Mouse (Mus musculus): ENCODE measurements at regions not wholly inside any gene's neighbourhood (a gene's known extent, or its start where the extent isn't known, plus 50 kb on each side); places are given as distances from the start of the nearest gene placed in this dataset.

DNA sequence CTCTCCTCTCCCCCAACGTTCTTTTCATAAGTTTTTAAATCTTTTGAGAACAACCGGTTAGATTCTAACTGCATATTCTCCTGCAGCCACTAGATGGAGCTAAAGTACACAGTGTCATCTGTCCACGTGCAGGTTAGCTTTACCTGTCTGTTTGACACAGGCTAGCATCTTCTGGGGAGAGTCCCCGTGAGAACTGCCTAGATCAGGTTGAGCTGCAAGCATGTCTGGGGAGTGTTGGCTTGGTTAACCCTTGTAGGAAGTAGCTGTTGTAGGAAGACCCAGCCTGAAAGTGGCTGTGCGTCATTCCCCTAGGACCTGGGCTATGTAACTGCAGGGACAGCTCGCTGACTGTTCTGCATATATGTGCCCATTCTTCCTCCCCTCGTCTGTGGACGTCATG, 277.9 kb downstream of the Diras2 start:
- DNase-seq (ENCODE audit: low spot score in 2 of 2) = no peak

DNA sequence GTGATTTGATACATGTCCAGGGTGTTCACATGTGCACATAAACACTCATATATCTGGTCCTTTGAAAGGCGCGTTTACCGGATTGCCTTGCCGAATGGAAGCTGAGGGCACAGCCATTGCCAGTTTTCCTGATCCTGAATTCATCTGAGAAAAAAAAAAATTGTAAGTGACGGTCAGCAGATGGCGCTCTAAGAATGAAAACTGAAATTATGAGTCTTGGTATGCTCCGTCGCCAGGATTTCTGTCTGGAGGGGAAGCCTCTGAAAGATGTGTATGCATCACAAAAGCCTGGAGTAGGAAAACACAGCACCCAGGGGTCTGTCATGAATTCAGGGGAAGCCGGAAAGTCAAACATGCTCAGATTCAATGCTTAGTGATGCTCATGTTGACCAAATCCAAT, 276.9 kb downstream of the Diras2 start:
- no peak for DNase-seq (ENCODE audit: low spot score in 2 of 2)

DNA sequence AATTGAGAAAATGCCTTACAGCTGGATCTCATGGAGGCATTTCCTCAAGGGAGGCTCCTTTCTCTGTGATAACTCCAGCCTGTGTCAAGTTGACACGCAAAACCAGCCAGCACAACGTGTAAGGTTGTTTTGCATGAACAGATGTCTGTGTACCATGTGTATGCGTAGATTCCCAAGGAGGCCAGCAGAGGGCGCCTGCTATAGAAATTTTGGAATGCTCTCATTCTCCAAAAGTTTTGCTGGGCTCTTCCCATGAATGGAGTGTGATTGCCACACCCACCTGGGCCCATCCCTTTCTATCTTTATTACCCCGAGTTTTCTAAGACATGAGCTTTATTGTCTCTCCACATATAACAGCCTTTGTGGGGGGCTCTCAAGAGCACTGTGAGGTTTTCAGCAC, 275.4 kb downstream of the Diras2 start:
- no peak for DNase-seq (ENCODE audit: low spot score in 2 of 2)

DNA sequence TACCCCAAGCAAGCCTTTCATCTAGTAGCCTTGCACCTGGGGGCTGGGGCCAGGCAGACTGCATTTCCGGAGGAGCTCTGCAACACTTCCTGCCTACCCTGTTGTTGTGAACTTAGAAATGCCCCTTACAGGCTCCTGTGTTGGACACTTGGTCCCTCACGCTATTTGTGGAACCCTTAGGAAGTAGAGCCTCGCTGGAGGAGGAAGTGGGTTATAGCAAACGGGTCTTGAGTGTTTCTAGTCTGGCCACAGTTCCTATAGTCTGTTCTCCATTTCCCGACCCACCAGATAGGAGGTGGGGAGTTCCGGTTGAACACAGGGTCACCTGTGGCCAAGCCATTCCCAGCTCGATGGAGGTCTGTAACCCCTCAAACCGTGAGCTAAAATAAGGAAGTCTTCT, 272.7 kb downstream of the Diras2 start:
- DNase-seq (ENCODE audit: low spot score in 2 of 2) = no peak

DNA sequence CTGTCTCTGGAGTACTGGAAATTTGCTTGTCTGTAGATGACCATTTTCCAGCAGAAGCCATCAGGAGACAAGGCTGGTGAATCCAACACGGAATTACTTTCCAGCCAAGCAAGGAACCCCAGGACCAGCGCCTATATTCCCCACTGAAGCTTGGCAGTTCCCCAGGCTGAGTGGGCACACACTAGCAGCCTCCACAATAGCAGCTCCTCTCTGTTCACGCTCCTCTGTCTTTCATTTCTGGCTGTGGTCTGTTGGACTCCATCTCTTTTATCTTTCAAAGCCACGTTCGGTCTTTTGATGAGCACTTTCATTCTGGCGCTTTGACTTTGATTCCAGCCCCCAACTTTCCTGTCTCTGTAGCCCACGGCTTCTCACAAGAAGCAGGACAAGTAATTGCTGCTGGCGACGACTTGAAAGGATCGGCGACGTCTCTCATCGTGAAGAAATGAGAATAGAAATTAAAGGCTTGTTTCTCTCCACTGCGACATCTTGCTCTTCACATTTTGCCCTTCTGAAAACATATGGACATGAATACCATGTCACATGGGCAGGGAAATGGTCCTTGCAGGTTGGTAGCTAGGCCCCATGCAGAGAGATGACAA, 268.0 kb downstream of the Diras2 start:
- no peak for DNase-seq (ENCODE audit: low spot score in 2 of 2)

DNA sequence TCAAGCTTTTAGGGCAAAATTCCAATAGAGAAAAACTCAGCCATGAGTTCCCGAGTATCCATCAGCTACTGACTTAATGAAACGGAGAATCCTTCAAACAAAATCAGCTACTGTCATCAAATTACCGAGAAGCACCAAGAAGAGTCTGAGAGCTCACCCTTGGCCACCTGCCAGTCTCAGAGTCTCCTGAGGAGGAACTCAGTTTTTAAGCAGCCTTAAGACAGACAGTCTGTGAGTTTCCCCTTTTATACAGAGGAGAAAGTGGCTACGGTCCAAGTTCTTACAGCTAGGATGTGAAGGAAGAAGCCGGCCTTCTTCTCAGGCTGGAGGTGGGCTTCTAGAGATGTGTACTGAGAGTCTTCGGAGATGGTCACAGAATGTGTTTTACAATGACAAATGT, 262.8 kb downstream of the Diras2 start:
- no peak for DNase-seq (ENCODE audit: low spot score in 2 of 2)

DNA sequence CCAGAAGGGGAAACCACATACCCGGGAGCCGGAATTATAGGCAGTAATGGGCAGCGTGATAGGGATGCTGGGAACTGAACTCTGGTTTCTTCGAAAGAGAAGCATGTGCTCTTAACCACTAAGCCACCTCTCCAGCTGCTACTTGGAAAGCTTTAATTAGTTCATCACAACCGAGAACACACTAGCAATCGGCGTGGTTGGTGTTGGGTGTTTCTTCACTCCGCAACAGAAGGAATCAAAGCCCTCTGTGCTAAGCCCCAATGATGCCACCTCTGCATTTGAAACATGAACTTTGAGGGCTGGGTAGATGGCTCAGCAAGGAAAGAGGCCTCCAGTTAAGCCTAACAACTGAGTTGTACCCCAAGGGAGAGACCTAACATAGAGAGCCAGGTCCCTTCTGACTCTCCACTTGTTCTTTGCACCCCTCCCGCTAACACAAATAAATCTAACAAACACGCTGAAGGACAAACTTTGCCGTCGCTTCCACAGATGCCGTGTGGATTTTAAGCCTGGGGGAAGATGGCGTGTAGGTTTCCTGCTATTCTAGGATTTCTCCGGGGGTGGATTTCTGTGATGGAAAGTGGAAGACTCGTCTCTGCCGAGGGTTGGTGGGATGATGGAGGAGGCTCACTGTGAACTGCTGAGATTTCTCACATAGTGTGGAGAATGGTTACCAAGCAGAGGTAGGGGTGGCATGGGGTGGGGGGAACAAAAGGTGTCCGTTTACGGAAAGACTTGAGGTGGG, 257.4 kb downstream of the Diras2 start:
- DNase-seq (ENCODE audit: low spot score in 2 of 2) = no peak

DNA sequence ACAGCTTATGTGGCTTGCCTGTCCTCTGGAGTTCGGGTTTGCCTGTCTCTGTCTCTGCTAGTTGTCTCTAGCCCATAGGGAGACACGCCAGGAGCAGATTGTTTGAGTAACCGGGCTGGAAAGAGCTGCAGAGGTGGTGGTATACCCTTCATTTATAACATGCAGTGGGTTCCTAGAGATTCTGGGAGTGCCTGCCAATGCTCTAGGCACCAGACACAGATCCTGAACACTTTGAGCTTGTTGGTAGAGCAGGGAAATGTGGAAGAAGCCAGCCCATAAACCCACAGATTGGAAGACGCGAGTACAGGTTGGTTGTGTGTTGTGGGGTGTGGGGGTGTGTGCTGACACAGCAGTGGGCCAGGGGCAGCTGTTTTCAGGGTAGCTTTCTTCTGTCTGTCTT, 255.9 kb downstream of the Diras2 start:
- no peak for DNase-seq (ENCODE audit: low spot score in 2 of 2)

DNA sequence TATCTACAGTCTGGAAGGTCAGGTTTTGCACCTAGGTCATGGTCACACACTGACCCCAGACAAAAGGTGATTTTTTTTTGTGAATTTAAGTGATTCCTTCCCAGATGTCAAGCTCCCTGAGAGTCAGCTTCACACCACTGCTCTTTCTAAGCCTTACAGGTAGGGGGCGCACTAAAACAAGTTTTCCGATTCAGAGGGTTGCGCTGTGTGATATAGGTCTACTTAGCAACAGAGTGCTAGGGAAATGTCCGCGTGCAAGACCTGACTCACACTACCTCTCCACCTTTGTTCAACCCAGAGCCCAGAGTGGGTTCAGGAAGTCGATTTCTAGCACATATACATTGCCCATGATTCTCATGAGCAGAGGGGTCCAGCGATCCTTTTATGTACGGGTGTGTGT, 255.4 kb downstream of the Diras2 start:
- no peak for DNase-seq (ENCODE audit: low spot score in 2 of 2)

DNA sequence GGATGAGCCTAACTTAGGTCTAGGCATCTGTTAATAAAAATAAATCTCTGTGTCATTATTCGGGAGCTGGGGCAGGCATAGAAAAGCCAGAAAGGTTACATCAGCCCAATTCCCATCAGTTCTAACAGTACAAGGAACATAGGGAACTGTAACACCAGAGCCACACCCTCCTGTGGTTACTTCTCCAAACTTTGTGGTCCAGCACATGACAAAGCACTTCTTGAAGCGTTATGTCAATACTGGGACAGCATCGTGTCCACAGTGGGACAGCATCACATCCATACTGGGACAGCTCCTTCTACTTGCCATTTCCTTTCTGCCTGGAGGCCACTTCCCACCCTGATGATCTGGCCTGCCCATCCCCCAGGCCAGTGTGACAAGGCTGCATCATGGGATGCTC, 253.9 kb downstream of the Diras2 start:
- no peak for DNase-seq (ENCODE audit: low spot score in 2 of 2)

DNA sequence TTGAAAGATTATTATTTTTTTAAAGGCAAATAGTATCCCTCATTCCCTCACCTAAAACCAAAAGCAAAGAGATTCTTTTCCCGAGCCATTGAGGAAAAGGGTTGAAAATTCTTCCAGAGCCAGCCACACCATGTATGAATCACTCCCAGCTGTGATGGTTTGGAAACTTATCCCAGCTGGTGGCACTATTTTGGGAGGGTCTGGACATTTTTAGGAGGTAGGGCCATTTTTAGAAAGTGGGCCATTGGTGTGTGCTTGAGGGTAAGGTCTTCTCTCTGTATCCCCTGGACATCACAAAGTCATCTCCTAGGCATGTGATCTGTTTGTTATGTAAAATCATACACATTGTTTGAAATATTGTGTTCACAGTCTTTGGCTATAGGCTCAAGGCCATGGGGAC, 252.2 kb downstream of the Diras2 start:
- DNase-seq (ENCODE audit: low spot score in 2 of 2) = no peak

DNA sequence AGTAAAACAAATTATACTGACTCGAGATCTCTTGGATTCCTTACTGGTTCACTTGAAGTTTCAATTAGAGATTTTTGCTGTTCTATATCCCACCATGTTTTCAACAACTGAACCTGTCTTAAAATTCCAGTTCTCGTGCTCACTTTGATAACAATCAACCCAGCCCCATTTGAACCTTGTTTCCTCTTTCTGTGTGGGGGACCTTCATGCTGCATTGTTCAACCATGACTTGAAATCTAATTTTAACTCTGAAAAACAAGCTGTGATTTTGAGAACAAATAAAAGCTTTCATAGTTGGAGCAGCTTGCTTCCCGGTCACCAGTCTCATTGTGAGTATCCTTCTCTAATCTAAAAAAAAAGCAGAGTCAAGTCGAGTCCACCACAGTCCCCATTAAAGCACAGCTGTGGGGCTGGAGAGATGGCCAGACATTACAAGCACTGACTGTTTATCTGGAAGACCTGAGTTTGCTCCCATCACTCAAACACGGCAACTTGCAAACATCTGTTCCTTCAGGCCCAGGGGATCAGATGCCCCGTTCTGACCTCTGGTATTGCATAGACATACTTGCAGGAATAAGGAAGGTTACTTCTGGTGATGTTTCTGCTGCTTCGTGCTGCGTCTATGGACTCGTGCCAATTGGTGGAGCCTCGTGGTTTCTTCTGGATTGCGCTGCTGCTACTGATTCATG, 251.7 kb downstream of the Diras2 start:
- no peak for DNase-seq (ENCODE audit: low spot score in 2 of 2)

DNA sequence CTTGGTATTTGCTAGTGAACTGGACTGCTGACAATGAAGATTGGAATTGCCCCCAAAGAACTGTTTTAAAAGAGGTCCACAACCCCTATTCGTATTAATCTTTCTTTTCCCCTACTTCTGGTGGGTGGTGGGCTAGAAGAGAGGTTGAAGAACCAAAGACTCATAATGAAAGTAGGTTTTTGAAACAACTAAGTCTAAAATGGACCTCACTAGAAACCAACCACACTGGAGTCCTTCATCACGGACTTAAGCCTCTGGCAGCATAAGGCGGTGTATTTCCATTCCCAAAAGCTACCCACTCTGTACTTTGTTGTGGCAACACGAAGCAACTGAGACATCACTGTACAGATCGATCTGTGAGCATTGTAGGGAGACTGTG, 251.1 kb downstream of the Diras2 start:
- DNase-seq (ENCODE audit: low spot score in 2 of 2) = no peak

DNA sequence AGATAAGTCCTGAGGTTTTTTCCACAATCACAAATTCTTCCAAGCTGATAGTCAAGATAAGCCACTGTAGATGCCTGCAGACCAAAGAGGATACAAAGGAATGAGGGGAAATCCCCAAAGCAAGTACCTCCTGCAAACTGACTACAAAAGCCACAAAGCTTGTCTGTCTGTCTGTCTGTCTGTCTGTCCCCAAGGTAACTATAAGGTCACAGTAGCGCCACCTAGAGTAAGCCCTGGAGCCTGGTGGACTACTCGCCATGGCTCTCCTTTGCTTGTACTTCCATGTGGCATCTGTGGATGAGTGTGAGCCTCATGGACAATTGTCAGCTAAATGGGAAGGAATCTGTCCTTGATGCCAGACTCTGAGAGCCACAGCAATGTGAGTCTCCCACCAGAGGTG, 249.8 kb downstream of the Diras2 start:
- no peak for DNase-seq (ENCODE audit: low spot score in 2 of 2)

DNA sequence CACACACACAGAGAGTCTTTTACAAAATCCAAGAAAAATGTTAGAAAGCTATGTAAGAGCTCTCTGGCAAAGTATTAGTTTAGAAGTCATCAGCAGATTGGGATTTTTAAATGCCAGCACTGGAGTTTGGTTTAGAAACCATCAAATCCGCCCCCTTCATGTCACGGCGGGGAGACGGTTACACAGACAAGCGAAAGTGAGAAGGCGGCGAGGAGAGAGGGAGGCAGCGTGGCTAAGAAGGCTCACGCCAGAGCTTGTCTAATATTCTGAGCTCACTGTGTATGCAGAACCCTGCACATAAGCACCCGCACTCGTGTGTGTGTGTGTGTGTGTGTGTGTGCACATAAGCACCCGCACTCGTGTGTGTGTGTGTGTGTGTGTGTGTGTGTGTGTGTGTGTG, 248.6 kb downstream of the Diras2 start:
- no peak for DNase-seq (ENCODE audit: low spot score in 2 of 2)

DNA sequence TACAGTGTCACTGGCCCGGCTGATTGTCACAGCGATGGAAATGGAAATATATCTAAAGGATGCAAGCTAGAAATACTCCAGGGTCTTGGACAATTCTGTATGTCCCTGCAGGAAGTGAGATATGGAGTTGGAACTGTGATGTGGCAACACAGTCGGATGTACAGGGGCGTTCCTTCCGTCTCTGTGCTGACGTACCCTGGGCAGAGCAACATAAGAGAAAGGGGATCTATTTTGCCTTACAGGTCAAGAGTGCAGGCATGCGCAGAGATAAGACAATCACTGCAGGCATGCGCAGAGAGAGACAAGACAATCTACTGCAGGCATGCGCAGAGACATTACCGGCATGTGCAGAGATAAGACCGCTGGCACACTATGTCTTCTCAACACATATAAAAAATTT, 247.6 kb downstream of the Diras2 start:
- DNase-seq (ENCODE audit: low spot score in 2 of 2) = no peak

DNA sequence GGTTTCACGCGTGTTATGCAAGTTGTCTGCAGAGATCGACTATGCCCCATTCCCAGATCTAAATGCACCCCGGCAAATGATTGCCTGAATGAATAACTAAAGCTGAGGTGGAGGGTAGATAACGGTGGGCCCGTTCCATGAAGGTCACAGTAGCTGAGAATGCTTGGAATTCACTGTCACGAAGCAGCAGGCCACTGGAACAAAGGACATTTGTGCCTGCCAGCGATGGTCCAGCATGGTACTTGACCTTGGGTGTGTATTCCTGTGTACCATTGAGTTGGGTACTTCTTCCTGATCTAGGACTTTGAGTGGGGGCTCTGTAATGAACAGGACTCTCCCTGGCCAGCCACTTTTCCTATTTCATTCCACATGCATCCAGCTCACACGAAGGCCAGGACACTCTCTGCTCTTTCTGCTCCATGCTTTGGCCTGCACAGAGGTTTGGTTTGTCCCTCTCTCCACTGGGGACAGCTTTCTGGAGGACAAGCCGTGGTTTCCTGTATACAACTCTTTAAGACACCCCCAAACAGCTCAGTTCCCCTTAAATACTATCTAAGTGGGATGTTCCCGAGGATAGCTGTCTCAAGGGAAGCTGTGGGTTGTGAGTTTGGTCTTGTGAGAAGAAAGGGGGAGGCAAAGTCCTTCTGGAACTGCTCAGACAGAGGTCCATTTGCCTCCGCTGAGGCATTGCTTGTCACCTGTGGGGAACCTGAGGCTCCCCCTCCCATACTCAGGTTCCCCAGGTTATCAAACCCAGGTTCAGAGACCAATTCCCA, 246.9 kb downstream of the Diras2 start:
- no peak for DNase-seq (ENCODE audit: low spot score in 2 of 2)

DNA sequence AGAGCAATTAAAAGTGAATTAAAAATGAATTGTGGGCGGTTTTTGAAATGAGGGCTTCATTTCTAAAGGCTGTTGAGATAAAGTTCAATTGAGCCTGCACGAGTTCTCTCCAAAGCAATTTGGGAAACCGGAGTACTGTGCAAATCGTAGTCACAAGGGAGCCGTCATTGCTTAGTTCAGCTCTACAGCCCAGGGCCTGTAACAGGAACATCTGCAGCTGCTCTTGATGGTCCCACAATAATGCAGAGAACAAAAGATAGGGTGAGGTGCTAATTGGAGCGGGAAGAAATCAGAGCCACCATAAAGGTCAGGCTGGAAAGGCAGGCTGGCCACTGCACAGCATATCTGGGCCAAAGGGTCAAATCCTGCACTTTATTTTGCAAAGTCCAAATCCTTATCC, 242.7 kb downstream of the Diras2 start:
- DNase-seq (ENCODE audit: low spot score in 2 of 2) = no peak

DNA sequence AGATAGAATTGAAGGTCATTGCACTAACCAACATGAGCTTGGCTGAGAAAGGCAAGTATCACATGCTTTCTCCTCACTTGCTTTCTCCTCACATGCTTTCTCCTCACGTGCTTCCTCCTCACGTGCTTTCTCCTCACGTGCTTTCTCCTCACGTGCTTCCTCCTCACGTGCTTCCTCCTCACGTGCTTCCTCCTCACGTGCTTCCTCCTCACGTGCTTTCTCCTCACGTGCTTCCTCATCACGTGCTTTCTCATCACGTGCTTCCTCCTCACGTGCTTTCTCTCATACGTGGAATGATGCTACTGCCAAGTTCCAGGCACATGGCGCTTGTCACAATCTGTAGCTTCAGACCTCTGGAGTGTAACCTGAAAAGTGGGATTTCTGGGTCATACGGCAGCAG, 235.2 kb downstream of the Diras2 start:
- no peak for DNase-seq (ENCODE audit: low spot score in 2 of 2)

DNA sequence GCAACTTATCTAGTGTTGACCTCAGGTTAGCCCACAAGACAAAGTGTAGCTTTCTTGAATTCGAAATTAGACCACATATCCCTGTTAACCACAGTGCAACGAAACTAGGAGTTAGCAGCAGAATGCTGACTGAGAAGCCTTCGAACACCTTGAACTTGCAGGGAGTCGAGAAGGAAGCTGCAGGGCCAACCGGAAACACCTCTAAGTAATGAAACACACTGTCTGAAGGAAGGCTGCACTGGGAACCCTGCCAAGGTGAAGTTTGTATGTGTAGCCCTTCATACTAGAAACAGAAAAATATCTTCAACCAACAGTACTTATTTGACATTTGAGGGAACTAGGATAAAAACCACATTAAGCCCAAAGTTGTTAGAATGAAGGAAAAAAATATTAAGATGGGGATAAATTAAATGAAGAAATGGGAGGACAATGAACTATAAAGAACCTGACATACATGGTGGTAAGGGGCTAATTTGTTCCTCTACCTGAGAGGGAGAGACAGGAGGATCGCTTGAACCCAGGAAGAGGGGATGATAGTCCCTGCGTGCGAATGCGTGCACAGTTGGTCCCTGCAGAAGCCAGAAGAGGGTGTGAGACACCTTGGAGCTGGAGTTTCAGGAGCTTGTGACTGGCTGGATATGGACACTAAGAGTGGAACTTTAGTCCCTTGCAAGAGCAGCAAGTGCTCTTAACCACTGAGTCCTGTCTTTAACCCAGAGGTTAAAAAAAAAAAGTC, 234.4 kb downstream of the Diras2 start:
- DNase-seq (ENCODE audit: low spot score in 2 of 2) = no peak

DNA sequence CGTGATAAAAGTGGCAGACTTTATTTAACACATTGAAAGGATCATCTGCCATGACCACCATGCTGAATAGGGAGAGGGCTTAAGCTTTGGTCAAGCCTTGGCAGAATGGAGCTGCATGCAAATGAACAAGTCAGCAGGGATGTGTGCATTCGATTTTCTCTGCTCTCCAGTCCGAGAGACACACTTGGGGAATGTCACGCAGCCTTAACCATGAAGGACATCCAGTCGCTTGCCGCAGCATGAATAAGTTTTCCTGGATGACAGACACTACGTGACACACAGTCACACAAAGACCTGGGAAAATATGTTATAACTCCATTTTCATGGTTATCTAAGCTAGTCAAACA, 233.8 kb downstream of the Diras2 start:
- DNase-seq (ENCODE audit: low spot score in 2 of 2) = no peak

DNA sequence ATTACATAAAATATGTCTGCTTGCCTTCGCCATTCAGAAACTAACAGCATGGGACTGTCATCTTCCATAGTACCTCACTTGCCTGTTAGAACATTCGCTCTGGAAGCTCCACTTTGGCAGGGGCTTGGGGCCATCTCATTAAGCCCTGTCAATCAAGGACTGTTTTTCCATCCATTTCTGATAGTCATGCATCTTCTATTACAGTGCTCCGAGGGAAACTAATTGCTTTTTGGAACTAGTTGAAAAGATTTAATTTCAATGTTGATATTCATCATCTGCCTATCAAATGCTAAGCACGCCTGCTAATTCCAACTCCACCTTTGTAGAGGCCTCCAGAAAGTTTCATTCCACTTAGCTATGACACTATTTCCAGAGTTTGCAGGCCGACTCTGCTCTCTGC, 232.7 kb downstream of the Diras2 start:
- DNase-seq (ENCODE audit: low spot score in 2 of 2) = no peak

Data from gastrocnemius, adult 8-10 months (tissue).